Mouse (Mus musculus): ENCODE data around the gene Gpc1. TPM values are rescaled to one million over a fixed set of nuclear protein-coding genes. Genes with fewer than 3 reads are reported as not detected.

The Gpc1 gene
- polyA plus RNA-seq (2014; fragmentation: Nextera tagmentation; extraction: Ambion mirVana), result 14.5 and 15.2 TPM in 2 replicates

- 2% methylated on average over 64 of the region's 99 CpGs for WGBS
These were observed at the start of gene Gpc1 for GRCm38 (mm10) chr1:92831188-92832001. TSS of gene Gpc1 (plus strand) at chr1:92831645.

GRCm38 (mm10) chr1:92781862-92782261 lies 49.6 kb upstream of the Gpc1 start:
- Histone ChIP-seq H3K9ac (ENCODE audit: low read depth, low read length) (no peak overlapping the region), H3K4me1 (replicated peaks; ENCODE audit: control insufficient read depth, insufficient read depth, low read length) (no peaks in the 10 kb centered on the region), H3K4me3 (ENCODE audit: low read depth, low read length) (no peak overlapping the region), H3K27ac (ENCODE audit: low read depth, low read length) (no peak overlapping the region), H3K4me2 (no peak overlapping the region), H3K9me3 (ENCODE audit: control insufficient read depth, low read length) (no peaks in the 10 kb centered on the region), H3K27me3 (replicated peaks; ENCODE audit: control insufficient read depth, insufficient read depth, low read length) (no peaks in the 10 kb centered on the region), H3K36me3 (ENCODE audit: control insufficient read depth, insufficient read depth, low read length) (no peaks in the 10 kb centered on the region)
- ATAC-seq (replicated peaks; ENCODE audit: low FRiP score) (no peak), DNase-seq (ENCODE audit: low spot score) (no peak)
- 84% methylated on average over 4 of the region's 4 CpGs for WGBS

More at GRCm38 (mm10) chr1:92831188-92832001, at the start of gene Gpc1:
- Histone ChIP-seq H3K27ac (ENCODE audit: low read depth, low read length) (peak within 1 kb of the TSS; percentile 48), H3K36me3 (ENCODE audit: control insufficient read depth, insufficient read depth, low read length) (no peaks in the 10 kb centered on the region), H3K27me3 (replicated peaks; ENCODE audit: control insufficient read depth, insufficient read depth, low read length) (peaks cover 45% of the 10 kb centered on the region), H3K9me3 (ENCODE audit: control insufficient read depth, low read length) (no peaks in the 10 kb centered on the region), H3K4me2 (peak within 1 kb of the TSS; percentile 79), H3K4me1 (replicated peaks; ENCODE audit: control insufficient read depth, insufficient read depth, low read length) (peaks cover 7% of the 10 kb centered on the region; the same call in 1 of the 2 replicates), H3K4me3 (ENCODE audit: low read depth, low read length) (peak within 1 kb of the TSS; percentile 60), H3K9ac (ENCODE audit: low read depth, low read length) (peak within 1 kb of the TSS; percentile 62)
- DNase-seq (ENCODE audit: low spot score), result peak; percentile 74
- peak; percentile 57 for ATAC-seq (replicated peaks; ENCODE audit: low FRiP score)

- no peak overlapping the region for H3K4me2 ChIP-seq
- no peaks in the 10 kb centered on the region for H3K27me3 ChIP-seq (replicated peaks; ENCODE audit: control insufficient read depth, insufficient read depth, low read length)
- H3K9me3 ChIP-seq (ENCODE audit: control insufficient read depth, low read length), result no peaks in the 10 kb centered on the region
- 59% methylated on average over 6 of the region's 6 CpGs for WGBS
- no peak overlapping the region for H3K4me3 ChIP-seq (ENCODE audit: low read depth, low read length)
- ATAC-seq (replicated peaks; ENCODE audit: low FRiP score) (no peak), DNase-seq (ENCODE audit: low spot score) (no peak)
- H3K27ac ChIP-seq (ENCODE audit: low read depth, low read length), result no peak overlapping the region
- no peaks in the 10 kb centered on the region for H3K4me1 ChIP-seq (replicated peaks; ENCODE audit: control insufficient read depth, insufficient read depth, low read length)
- no peak overlapping the region for H3K9ac ChIP-seq (ENCODE audit: low read depth, low read length)
- no peaks in the 10 kb centered on the region for H3K36me3 ChIP-seq (ENCODE audit: control insufficient read depth, insufficient read depth, low read length)
These were observed 48.9 kb upstream of the Gpc1 start for GRCm38 (mm10) chr1:92782587-92782986.

- H3K36me3 ChIP-seq (ENCODE audit: control insufficient read depth, insufficient read depth, low read length), result no peaks in the 10 kb centered on the region
- no peaks in the 10 kb centered on the region for H3K27me3 ChIP-seq (replicated peaks; ENCODE audit: control insufficient read depth, insufficient read depth, low read length)
- H3K4me3 ChIP-seq (ENCODE audit: low read depth, low read length), result no peak overlapping the region
- ATAC-seq (replicated peaks; ENCODE audit: low FRiP score), result no peak
- no peaks in the 10 kb centered on the region for H3K9me3 ChIP-seq (ENCODE audit: control insufficient read depth, low read length)
- WGBS, result 73% methylated on average over 8 of the region's 8 CpGs
- no peak overlapping the region for H3K27ac ChIP-seq (ENCODE audit: low read depth, low read length)
- no peaks in the 10 kb centered on the region for H3K4me1 ChIP-seq (replicated peaks; ENCODE audit: control insufficient read depth, insufficient read depth, low read length)
- H3K9ac ChIP-seq (ENCODE audit: low read depth, low read length), result no peak overlapping the region
- DNase-seq (ENCODE audit: low spot score), result no peak
- no peak overlapping the region for H3K4me2 ChIP-seq
These were observed 44.2 kb upstream of the Gpc1 start for GRCm38 (mm10) chr1:92787221-92787620.

GRCm38 (mm10) chr1:92788049-92788448 lies 43.4 kb upstream of the Gpc1 start:
- H3K4me3 ChIP-seq (ENCODE audit: low read depth, low read length), result no peak overlapping the region
- no peaks in the 10 kb centered on the region for H3K27me3 ChIP-seq (replicated peaks; ENCODE audit: control insufficient read depth, insufficient read depth, low read length)
- no peaks in the 10 kb centered on the region for H3K4me1 ChIP-seq (replicated peaks; ENCODE audit: control insufficient read depth, insufficient read depth, low read length)
- DNase-seq (ENCODE audit: low spot score) (no peak), ATAC-seq (replicated peaks; ENCODE audit: low FRiP score) (no peak)
- H3K4me2 ChIP-seq, result no peak overlapping the region
- 76% methylated on average over 7 of the region's 7 CpGs for WGBS
- no peaks in the 10 kb centered on the region for H3K9me3 ChIP-seq (ENCODE audit: control insufficient read depth, low read length)
- H3K27ac ChIP-seq (ENCODE audit: low read depth, low read length), result no peak overlapping the region
- H3K36me3 ChIP-seq (ENCODE audit: control insufficient read depth, insufficient read depth, low read length), result no peaks in the 10 kb centered on the region
- no peak overlapping the region for H3K9ac ChIP-seq (ENCODE audit: low read depth, low read length)

- H3K9me3 ChIP-seq (ENCODE audit: control insufficient read depth, low read length), result no peaks in the 10 kb centered on the region
- H3K9ac ChIP-seq (ENCODE audit: low read depth, low read length), result no peak overlapping the region
- no peaks in the 10 kb centered on the region for H3K4me1 ChIP-seq (replicated peaks; ENCODE audit: control insufficient read depth, insufficient read depth, low read length)
- no peak overlapping the region for H3K4me2 ChIP-seq
- H3K4me3 ChIP-seq (ENCODE audit: low read depth, low read length), result no peak overlapping the region
- H3K36me3 ChIP-seq (ENCODE audit: control insufficient read depth, insufficient read depth, low read length), result no peaks in the 10 kb centered on the region
- ATAC-seq (replicated peaks; ENCODE audit: low FRiP score) (no peak), DNase-seq (ENCODE audit: low spot score) (no peak)
- H3K27ac ChIP-seq (ENCODE audit: low read depth, low read length), result no peak overlapping the region; the same call in 1 of the 2 replicates
- 52% methylated on average over 7 of the region's 7 CpGs for whole genome bisulfite sequencing
- no peaks in the 10 kb centered on the region for H3K27me3 ChIP-seq (replicated peaks; ENCODE audit: control insufficient read depth, insufficient read depth, low read length)
These were observed 40.8 kb upstream of the Gpc1 start for GRCm38 (mm10) chr1:92790628-92791027.

GRCm38 (mm10) chr1:92791070-92791831 lies 40.2 kb upstream of the Gpc1 start:
- WGBS, result 17% methylated on average over 10 of the region's 10 CpGs
- DNase-seq (ENCODE audit: low spot score) (peak; percentile 48), ATAC-seq (replicated peaks; ENCODE audit: low FRiP score) (0 out of 2 replicates have a peak, but pooled peaks have one; percentile 15)
- Histone ChIP-seq H3K4me3 (ENCODE audit: low read depth, low read length) (no peak overlapping the region), H3K4me2 (peak overlapping the region; percentile 21), H3K27ac (ENCODE audit: low read depth, low read length) (peak overlapping the region; percentile 35), H3K9me3 (ENCODE audit: control insufficient read depth, low read length) (no peaks in the 10 kb centered on the region), H3K36me3 (ENCODE audit: control insufficient read depth, insufficient read depth, low read length) (no peaks in the 10 kb centered on the region), H3K9ac (ENCODE audit: low read depth, low read length) (no peak overlapping the region), H3K27me3 (replicated peaks; ENCODE audit: control insufficient read depth, insufficient read depth, low read length) (no peaks in the 10 kb centered on the region), H3K4me1 (replicated peaks; ENCODE audit: control insufficient read depth, insufficient read depth, low read length) (no peaks in the 10 kb centered on the region)

GRCm38 (mm10) chr1:92793781-92794180 lies 37.7 kb upstream of the Gpc1 start:
- WGBS, result 69% methylated on average over 5 of the region's 5 CpGs
- no peak overlapping the region for H3K4me3 ChIP-seq (ENCODE audit: low read depth, low read length)
- H3K9me3 ChIP-seq (ENCODE audit: control insufficient read depth, low read length), result no peaks in the 10 kb centered on the region
- H3K27me3 ChIP-seq (replicated peaks; ENCODE audit: control insufficient read depth, insufficient read depth, low read length), result no peaks in the 10 kb centered on the region
- no peak overlapping the region for H3K9ac ChIP-seq (ENCODE audit: low read depth, low read length)
- no peak for ATAC-seq (replicated peaks; ENCODE audit: low FRiP score)
- no peaks in the 10 kb centered on the region for H3K36me3 ChIP-seq (ENCODE audit: control insufficient read depth, insufficient read depth, low read length)
- no peak for DNase-seq (ENCODE audit: low spot score)
- H3K27ac ChIP-seq (ENCODE audit: low read depth, low read length), result no peak overlapping the region
- H3K4me1 ChIP-seq (replicated peaks; ENCODE audit: control insufficient read depth, insufficient read depth, low read length), result no peaks in the 10 kb centered on the region
- no peak overlapping the region for H3K4me2 ChIP-seq

Measured in liver, embryonic 11.5 days (tissue).